Mouse (Mus musculus): ENCODE data around the gene Pnpla1.
"Not testable (repeated sequence)": the region's sequence is repeated elsewhere in the genome, so short reads cannot be mapped to it uniquely, and the experiment has no call there.

The Pnpla1 gene

GRCm38 (mm10) chr17:28858205-28858604, at the start of gene Pnpla1:
Gene Pnpla1 (plus strand): TSS chr17:28858411.
- DNase-seq, result peak; percentile 40 to 50

- no peak for DNase-seq
Measured at GRCm38 (mm10) chr17:28808714-28809113, 49.5 kb upstream of the Pnpla1 start.

- no peak for DNase-seq
Measured at GRCm38 (mm10) chr17:28809175-28809831, 48.9 kb upstream of the Pnpla1 start.

GRCm38 (mm10) chr17:28812345-28812744, 45.9 kb upstream of the Pnpla1 start:
- no peak for DNase-seq

- no peak for DNase-seq
Measured at GRCm38 (mm10) chr17:28814529-28815097, 43.6 kb upstream of the Pnpla1 start.

- DNase-seq, result no peak
Measured at GRCm38 (mm10) chr17:28815384-28816004, 42.7 kb upstream of the Pnpla1 start.

GRCm38 (mm10) chr17:28816326-28816725, 41.9 kb upstream of the Pnpla1 start:
- not testable (repeated sequence) for DNase-seq

- no peak for DNase-seq
Measured at GRCm38 (mm10) chr17:28816875-28817811, 41.1 kb upstream of the Pnpla1 start.

- no peak for DNase-seq
Measured at GRCm38 (mm10) chr17:28820189-28820588, 38.0 kb upstream of the Pnpla1 start.

- no peak for DNase-seq
Measured at GRCm38 (mm10) chr17:28823004-28823745, 35.0 kb upstream of the Pnpla1 start.

- DNase-seq, result no peak
Measured at GRCm38 (mm10) chr17:28823749-28824148, 34.5 kb upstream of the Pnpla1 start.

GRCm38 (mm10) chr17:28824896-28825295, 33.3 kb upstream of the Pnpla1 start:
- no peak for DNase-seq

GRCm38 (mm10) chr17:28825359-28826041, 32.7 kb upstream of the Pnpla1 start:
- DNase-seq, result no peak

- no peak for DNase-seq
Measured at GRCm38 (mm10) chr17:28827665-28828231, 30.5 kb upstream of the Pnpla1 start.

GRCm38 (mm10) chr17:28829120-28829519, 29.1 kb upstream of the Pnpla1 start:
- no peak for DNase-seq

- no peak for DNase-seq
Measured at GRCm38 (mm10) chr17:28831065-28831464, 27.1 kb upstream of the Pnpla1 start.

- no peak for DNase-seq
Measured at GRCm38 (mm10) chr17:28832040-28832439, 26.2 kb upstream of the Pnpla1 start.

GRCm38 (mm10) chr17:28832875-28833274, 25.3 kb upstream of the Pnpla1 start:
- no peak for DNase-seq

- peak; percentile 38 to 52 for DNase-seq
Measured at GRCm38 (mm10) chr17:28834676-28835075, 23.5 kb upstream of the Pnpla1 start.

GRCm38 (mm10) chr17:28837840-28838239, 20.4 kb upstream of the Pnpla1 start:
- DNase-seq, result no peak

- DNase-seq, result not testable (repeated sequence)
Measured at GRCm38 (mm10) chr17:28841947-28842346, 16.3 kb upstream of the Pnpla1 start.
